Mouse (Mus musculus) hindbrain, embryonic 10.5 days (tissue): ENCODE results near the gene Ccdc155. TPM values are rescaled to one million over a fixed set of nuclear protein-coding genes. Genes with fewer than 3 reads are reported as not detected.
A peak's percentile ranks its signal among the peaks of the same experiment; 100 is the strongest.

Source experiments
- DNase-seq: peaks from one replicate; pipeline ENCODE4 v3.0.0-alpha.2; 2017; ENCODE audit warnings: low spot score
- H3K27ac ChIP-seq: fragments of 300-500 bp; sonication (generic); 2 replicates; pipeline ENCODE4 v1.5.1; 2016; ENCODE audit warnings: mild to moderate bottlenecking, moderate library complexity
- H3K27me3 ChIP-seq: fragments of 300-500 bp; sonication (generic); 2 replicates; pipeline ENCODE4 v1.6.1; 2016; ENCODE audit warnings: mild to moderate bottlenecking; ENCODE audit not compliant: poor library complexity, insufficient read depth, severe bottlenecking
- H3K36me3 ChIP-seq: fragments of 300-500 bp; sonication (generic); 2 replicates; pipeline ENCODE4 v1.6.1; 2016; ENCODE audit warnings: mild to moderate bottlenecking, moderate library complexity
- H3K4me1 ChIP-seq: fragments of 300-500 bp; sonication (generic); replicated peaks from 2 replicates; pipeline ENCODE4 v1.6.1; 2016; ENCODE audit warnings: mild to moderate bottlenecking
- H3K4me3 ChIP-seq: fragments of 300-500 bp; sonication (generic); 2 replicates; pipeline ENCODE4 v1.5.1; 2016; ENCODE audit warnings: mild to moderate bottlenecking, moderate library complexity
- H3K9me3 ChIP-seq: fragments of 300-500 bp; sonication (generic); 2 replicates; pipeline ENCODE4 v1.6.1; 2016; ENCODE audit warnings: mild to moderate bottlenecking, moderate library complexity
- WGBS: fragments of 180-500 bp; shearing (Covaris S2); methylation state at CpG from one replicate; pipeline ENCODE4 v1.1.7; 2016; 5-methylcytosine and 5-hydroxymethylcytosine counted together
- polyA plus RNA-seq: library from polyadenylated mRNA; unstranded; fragments of >200 nt; fragmentation: Nextera tagmentation; extraction: Ambion mirVana; gene quantifications from 2 replicates; pipeline ENCODE4 v1.2.1, GENCODE M21; 2016

Gene Ccdc155
- polyA plus RNA-seq, 1 experiment from 2014 or later = 0.64 TPM

- Histone ChIP-seq H3K9me3 (no peaks in the 10 kb centered on the region), H3K4me1 (peaks cover 47% of the 10 kb centered on the region), H3K27me3 (peaks cover 48% of the 10 kb centered on the region), H3K27ac (peak overlapping the region; percentile 79), H3K36me3 (peaks cover 51% of the 10 kb centered on the region), H3K4me3 (peak overlapping the region; percentile 29)
- 28% methylated on average over 20 of the region's 20 CpGs for WGBS
- DNase-seq = peak; percentile 33
Observed at GRCm38 (mm10) chr7:45233580-45234332, 29.1 kb upstream of the Ccdc155 start.

GRCm38 (mm10) chr7:45232716-45233465 lies 28.2 kb upstream of the Ccdc155 start:
- peaks cover 60% of the 10 kb centered on the region for H3K36me3 ChIP-seq
- peaks cover 39% of the 10 kb centered on the region for H3K27me3 ChIP-seq
- H3K9me3 ChIP-seq = no peaks in the 10 kb centered on the region
- WGBS = 68% methylated on average over 13 of the region's 13 CpGs
- peaks cover 44% of the 10 kb centered on the region for H3K4me1 ChIP-seq
- peak; percentile 4 for DNase-seq
- H3K4me3 ChIP-seq = no peak overlapping the region
- no peak overlapping the region for H3K27ac ChIP-seq

- no peaks in the 10 kb centered on the region for H3K9me3 ChIP-seq
- DNase-seq = peak; percentile 2
- H3K4me3 ChIP-seq = no peak overlapping the region
- H3K27ac ChIP-seq = no peak overlapping the region
- 92% methylated on average over 11 of the region's 11 CpGs for WGBS
- H3K27me3 ChIP-seq = peaks cover 30% of the 10 kb centered on the region
- peaks cover 70% of the 10 kb centered on the region for H3K36me3 ChIP-seq
- peaks cover 44% of the 10 kb centered on the region for H3K4me1 ChIP-seq
Observed at GRCm38 (mm10) chr7:45231941-45232340, 27.2 kb upstream of the Ccdc155 start.

- Histone ChIP-seq H3K9me3 (no peaks in the 10 kb centered on the region), H3K4me1 (peaks cover 44% of the 10 kb centered on the region), H3K27me3 (peaks cover 22% of the 10 kb centered on the region), H3K4me3 (no peak overlapping the region), H3K36me3 (peaks cover 77% of the 10 kb centered on the region), H3K27ac (0 out of 2 replicates have a peak overlapping the region, but pooled peaks have one; percentile 40)
- WGBS = 92% methylated on average over 12 of the region's 12 CpGs
- peak; percentile 4 for DNase-seq
Observed at GRCm38 (mm10) chr7:45231192-45231591, 26.5 kb upstream of the Ccdc155 start.

GRCm38 (mm10) chr7:45229459-45230203 lies 24.9 kb upstream of the Ccdc155 start:
- WGBS = 90% methylated on average over 7 of the region's 7 CpGs
- Histone ChIP-seq H3K9me3 (no peaks in the 10 kb centered on the region), H3K4me3 (no peak overlapping the region), H3K4me1 (peaks cover 33% of the 10 kb centered on the region), H3K27me3 (peaks cover 12% of the 10 kb centered on the region), H3K27ac (no peak overlapping the region), H3K36me3 (peaks cover 93% of the 10 kb centered on the region)
- DNase-seq = peak; percentile 2

GRCm38 (mm10) chr7:45229046-45229445 lies 24.4 kb upstream of the Ccdc155 start:
- H3K4me3 ChIP-seq = no peak overlapping the region
- H3K36me3 ChIP-seq = peaks cover 95% of the 10 kb centered on the region
- H3K27ac ChIP-seq = no peak overlapping the region
- peaks cover 27% of the 10 kb centered on the region for H3K4me1 ChIP-seq
- no peak for DNase-seq
- no peaks in the 10 kb centered on the region for H3K9me3 ChIP-seq
- peaks cover 10% of the 10 kb centered on the region for H3K27me3 ChIP-seq
- 93% methylated on average over 8 of the region's 8 CpGs for WGBS

GRCm38 (mm10) chr7:45228548-45228947 lies 23.9 kb upstream of the Ccdc155 start:
- Histone ChIP-seq H3K4me1 (peaks cover 22% of the 10 kb centered on the region), H3K9me3 (no peaks in the 10 kb centered on the region), H3K4me3 (no peak overlapping the region), H3K36me3 (peaks cover 98% of the 10 kb centered on the region), H3K27ac (no peak overlapping the region), H3K27me3 (peaks cover 9% of the 10 kb centered on the region)
- peak; percentile 2 for DNase-seq
- WGBS = 95% methylated on average over 18 of the region's 18 CpGs

GRCm38 (mm10) chr7:45226421-45226820 lies 21.7 kb upstream of the Ccdc155 start:
- Histone ChIP-seq H3K9me3 (no peaks in the 10 kb centered on the region), H3K36me3 (peaks cover 100% of the 10 kb centered on the region), H3K4me1 (peaks cover 5% of the 10 kb centered on the region; the same call in 1 of the 2 replicates), H3K27ac (no peak overlapping the region), H3K4me3 (no peak overlapping the region), H3K27me3 (no peaks in the 10 kb centered on the region)
- WGBS = 97% methylated on average over 5 of the region's 5 CpGs
- no peak for DNase-seq

- no peak overlapping the region for H3K27ac ChIP-seq
- H3K4me3 ChIP-seq = no peak overlapping the region
- WGBS = 97% methylated on average over 7 of the region's 7 CpGs
- no peaks in the 10 kb centered on the region for H3K27me3 ChIP-seq
- no peaks in the 10 kb centered on the region for H3K9me3 ChIP-seq
- no peak for DNase-seq
- peaks cover 100% of the 10 kb centered on the region for H3K36me3 ChIP-seq
- H3K4me1 ChIP-seq = peaks cover 14% of the 10 kb centered on the region
Observed at GRCm38 (mm10) chr7:45224826-45225225, 20.1 kb upstream of the Ccdc155 start.

- Histone ChIP-seq H3K4me1 (peaks cover 45% of the 10 kb centered on the region), H3K27me3 (no peaks in the 10 kb centered on the region), H3K36me3 (peaks cover 98% of the 10 kb centered on the region), H3K27ac (no peak overlapping the region), H3K9me3 (no peaks in the 10 kb centered on the region), H3K4me3 (no peak overlapping the region)
- 92% methylated on average over 2 of the region's 2 CpGs for WGBS
- no peak for DNase-seq
Observed at GRCm38 (mm10) chr7:45221680-45222079, 17.0 kb upstream of the Ccdc155 start.

GRCm38 (mm10) chr7:45216442-45217183 lies 11.9 kb upstream of the Ccdc155 start:
- Histone ChIP-seq H3K27me3 (peaks cover 9% of the 10 kb centered on the region), H3K36me3 (peaks cover 47% of the 10 kb centered on the region), H3K9me3 (no peaks in the 10 kb centered on the region), H3K4me3 (peak overlapping the region; percentile 81), H3K27ac (peak overlapping the region; percentile 100), H3K4me1 (peaks cover 73% of the 10 kb centered on the region)
- DNase-seq = peak; percentile 95
- WGBS = under 1% methylated on average over 13 of the region's 13 CpGs
